Mouse (Mus musculus) embryonic facial prominence, embryonic 11.5 days (tissue): Measurements from ENCODE around the gene Znrf2. TPM values are rescaled to one million over a fixed set of nuclear protein-coding genes. Genes with fewer than 3 reads are reported as not detected.
"Not testable (repeated sequence)": the region's sequence is repeated elsewhere in the genome, so short reads cannot be mapped to it uniquely, and the experiment has no call there.

Source experiments
- ATAC-seq: fragments of 200-750 bp; cut with Nextera tagmentation; replicated peaks from 2 replicates; pipeline ENCODE4 v1.8.0; 2017; ENCODE audit warnings: low read depth; ENCODE audit not compliant: insufficient number of reproducible peaks, low FRiP score, low TSS enrichment
- DNase-seq: peaks from one replicate; pipeline ENCODE4 v3.0.0-alpha.2; 2015; ENCODE audit warnings: low spot score
- H3K27ac ChIP-seq: fragments of 300-500 bp; sonication (generic); replicated peaks from 2 replicates; pipeline ENCODE4 v1.5.1; 2014; ENCODE audit warnings: mild to moderate bottlenecking, low read depth, low read length, control low read depth
- H3K27me3 ChIP-seq: fragments of 300-500 bp; sonication (generic); 2 replicates; pipeline ENCODE4 v1.6.1; 2014; ENCODE audit warnings: mild to moderate bottlenecking, low read length, moderate library complexity, mixed read lengths; ENCODE audit not compliant: control insufficient read depth, insufficient read depth
- H3K36me3 ChIP-seq: fragments of 300-500 bp; sonication (generic); replicated peaks from 2 replicates; pipeline ENCODE4 v1.6.1; 2014; ENCODE audit warnings: low read depth, mild to moderate bottlenecking, low read length, moderate library complexity, mixed read lengths; ENCODE audit not compliant: control insufficient read depth, insufficient read depth
- H3K4me1 ChIP-seq: fragments of 300-500 bp; sonication (generic); 2 replicates; pipeline ENCODE4 v1.6.1; 2014; ENCODE audit warnings: low read length, mixed read lengths; ENCODE audit not compliant: control insufficient read depth, insufficient read depth
- H3K4me2 ChIP-seq: fragments of 300-500 bp; sonication (generic); 2 replicates; pipeline ENCODE4 v1.6.1; 2014; ENCODE audit warnings: low read depth, mild to moderate bottlenecking, control low read depth, low read length, moderate library complexity
- H3K4me3 ChIP-seq: fragments of 300-500 bp; sonication (generic); 2 replicates; pipeline ENCODE4 v1.5.1; 2014; ENCODE audit warnings: low read depth, low read length, control low read depth
- H3K9ac ChIP-seq: fragments of 300-500 bp; sonication (generic); replicated peaks from 2 replicates; pipeline ENCODE4 v1.6.1; 2014; ENCODE audit warnings: mild to moderate bottlenecking, control low read depth, low read length
- H3K9me3 ChIP-seq: fragments of 300-500 bp; sonication (generic); replicated peaks from 2 replicates; pipeline ENCODE4 v1.6.1; 2016; ENCODE audit warnings: mild to moderate bottlenecking, low read length, inconsistent platforms, mixed read lengths; ENCODE audit not compliant: control insufficient read depth
- WGBS: fragments of 180-500 bp; shearing (Covaris S2); extraction: QIAGEN DNeasy Blood & Tissue Kit; methylation state at CpG from one replicate; pipeline ENCODE4 v1.1.7; 2014; 5-methylcytosine and 5-hydroxymethylcytosine counted together
- polyA plus RNA-seq: library from polyadenylated mRNA; unstranded; fragments of >200 nt; fragmentation: Nextera tagmentation; extraction: Ambion mirVana; gene quantifications from 2 replicates; pipeline ENCODE4 v1.2.1, GENCODE M21; 2014

The Znrf2 gene
- polyA plus RNA-seq, 1 experiment from 2014 or later = 2.3 TPM

GRCm38 (mm10) chr6:54842041-54842440 lies 25.3 kb downstream of the Znrf2 start:
- Histone ChIP-seq H3K4me3 (no peak overlapping the region), H3K27me3 (no peaks in the 10 kb centered on the region), H3K36me3 (no peaks in the 10 kb centered on the region), H3K27ac (no peak overlapping the region), H3K4me2 (no peak overlapping the region), H3K4me1 (no peaks in the 10 kb centered on the region), H3K9me3 (no peaks in the 10 kb centered on the region), H3K9ac (no peak overlapping the region)
- WGBS = 38% methylated on average over 1 of the region's 1 CpGs
- no peak for DNase-seq
- ATAC-seq = no peak

DNA sequence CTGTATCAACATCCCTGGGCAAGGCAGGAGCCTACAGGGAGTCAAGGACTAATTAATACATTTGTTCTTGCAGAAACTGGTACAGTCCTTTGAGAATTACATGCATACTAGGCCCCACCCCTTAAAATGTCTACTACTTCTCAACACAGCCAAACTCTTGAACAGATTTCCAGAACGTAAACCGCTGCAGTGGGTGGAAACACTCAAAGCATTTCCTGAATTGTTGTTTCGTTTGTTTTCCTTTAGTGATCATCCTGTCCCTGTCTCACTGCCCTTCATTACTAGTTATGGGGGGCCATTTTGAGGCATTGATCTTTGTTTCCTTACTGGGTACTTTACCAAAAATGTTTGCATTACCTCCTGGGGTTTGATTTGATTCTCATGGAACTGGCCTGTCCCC lies 31.8 kb downstream of the Znrf2 start:
- H3K27me3 ChIP-seq = no peaks in the 10 kb centered on the region
- no peaks in the 10 kb centered on the region for H3K4me1 ChIP-seq
- no peaks in the 10 kb centered on the region for H3K36me3 ChIP-seq
- 71% methylated on average over 3 of the region's 3 CpGs for WGBS
- H3K4me2 ChIP-seq = no peak overlapping the region
- DNase-seq = no peak
- H3K27ac ChIP-seq = no peak overlapping the region
- no peak for ATAC-seq
- H3K4me3 ChIP-seq = no peak overlapping the region
- H3K9me3 ChIP-seq = no peaks in the 10 kb centered on the region
- H3K9ac ChIP-seq = no peak overlapping the region

- no peak overlapping the region for H3K27ac ChIP-seq
Measured at GRCm38 (mm10) chr6:54849179-54850156, 32.8 kb downstream of the Znrf2 start.

GRCm38 (mm10) chr6:54851778-54852177 lies 35.1 kb downstream of the Znrf2 start:
- Histone ChIP-seq H3K4me2 (no peak overlapping the region), H3K4me3 (no peak overlapping the region), H3K4me1 (no peaks in the 10 kb centered on the region), H3K27me3 (no peaks in the 10 kb centered on the region), H3K36me3 (no peaks in the 10 kb centered on the region), H3K27ac (no peak overlapping the region), H3K9me3 (no peaks in the 10 kb centered on the region), H3K9ac (no peak overlapping the region)
- ATAC-seq = no peak
- DNase-seq = no peak
- WGBS = 47% methylated on average over 4 of the region's 4 CpGs

More at GRCm38 (mm10) chr6:54849179-54850156, 32.8 kb downstream of the Znrf2 start:
- Histone ChIP-seq H3K9me3 (no peaks in the 10 kb centered on the region), H3K27me3 (no peaks in the 10 kb centered on the region), H3K9ac (no peak overlapping the region), H3K4me3 (no peak overlapping the region), H3K36me3 (no peaks in the 10 kb centered on the region), H3K4me2 (no peak overlapping the region), H3K4me1 (no peaks in the 10 kb centered on the region)
- 39% methylated on average over 4 of the region's 4 CpGs for WGBS
- ATAC-seq = no peak
- no peak for DNase-seq

DNA sequence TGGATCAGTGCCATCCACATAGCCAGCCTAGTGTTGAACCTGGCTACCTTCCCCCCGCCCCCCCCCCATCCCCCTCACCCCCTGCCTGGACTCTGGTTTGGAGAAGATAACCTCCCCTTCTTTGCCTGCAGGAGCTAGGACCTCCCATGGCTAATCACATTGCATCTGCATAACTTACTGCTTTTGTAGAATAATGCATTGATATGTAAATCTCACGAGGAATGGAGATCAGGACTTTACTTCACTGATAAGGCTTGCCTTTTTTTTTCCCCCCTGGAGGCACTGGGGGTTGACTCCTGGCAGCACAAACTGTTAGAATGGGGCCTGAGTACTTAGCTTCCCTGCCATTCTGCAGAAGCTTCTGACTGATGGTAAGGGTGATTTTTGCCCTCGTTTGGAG lies 36.0 kb downstream of the Znrf2 start:
- no peak for ATAC-seq
- no peak overlapping the region for H3K4me3 ChIP-seq
- no peaks in the 10 kb centered on the region for H3K9me3 ChIP-seq
- H3K4me1 ChIP-seq = no peaks in the 10 kb centered on the region
- no peaks in the 10 kb centered on the region for H3K27me3 ChIP-seq
- no peak overlapping the region for H3K4me2 ChIP-seq
- no peak overlapping the region for H3K27ac ChIP-seq
- DNase-seq = no peak
- H3K36me3 ChIP-seq = no peaks in the 10 kb centered on the region
- no peak overlapping the region for H3K9ac ChIP-seq
- WGBS = 12% methylated on average over 3 of the region's 3 CpGs

- no peaks in the 10 kb centered on the region for H3K9me3 ChIP-seq
- DNase-seq (no peak), ATAC-seq (no peak)
- H3K9ac ChIP-seq = no peak overlapping the region
- H3K27ac ChIP-seq = no peak overlapping the region
- H3K4me3 ChIP-seq = no peak overlapping the region
- 30% methylated on average over 4 of the region's 4 CpGs for WGBS
- H3K36me3 ChIP-seq = no peaks in the 10 kb centered on the region
- no peaks in the 10 kb centered on the region for H3K4me1 ChIP-seq
- no peaks in the 10 kb centered on the region for H3K27me3 ChIP-seq
- H3K4me2 ChIP-seq = no peak overlapping the region
Measured at GRCm38 (mm10) chr6:54854859-54855258, 38.1 kb downstream of the Znrf2 start.

- H3K27me3 ChIP-seq = no peaks in the 10 kb centered on the region
- no peaks in the 10 kb centered on the region for H3K36me3 ChIP-seq
- no peak overlapping the region for H3K4me3 ChIP-seq
- no peak overlapping the region for H3K9ac ChIP-seq
- 61% methylated on average over 4 of the region's 4 CpGs for WGBS
- no peaks in the 10 kb centered on the region for H3K4me1 ChIP-seq
- H3K9me3 ChIP-seq = no peaks in the 10 kb centered on the region
- no peak overlapping the region for H3K4me2 ChIP-seq
- no peak overlapping the region for H3K27ac ChIP-seq
- DNase-seq (no peak), ATAC-seq (no peak)
Measured at GRCm38 (mm10) chr6:54855801-54856583, 39.3 kb downstream of the Znrf2 start.

- not testable (repeated sequence) for H3K27ac ChIP-seq, ATAC-seq, H3K9ac ChIP-seq, H3K36me3 ChIP-seq, DNase-seq, H3K4me1 ChIP-seq, H3K27me3 ChIP-seq, H3K4me3 ChIP-seq, H3K4me2 ChIP-seq, H3K9me3 ChIP-seq
- WGBS = 94% methylated on average over 5 of the region's 5 CpGs
Measured at GRCm38 (mm10) chr6:54859159-54859558, 42.4 kb downstream of the Znrf2 start.
